Mouse (Mus musculus) G1E (cell line): ENCODE data around the gene Rabl6. TPM values are rescaled to one million over a fixed set of nuclear protein-coding genes. Genes with fewer than 3 reads are reported as not detected.
"Not testable (repeated sequence)": the region's sequence is repeated elsewhere in the genome, so short reads cannot be mapped to it uniquely, and the experiment has no call there.

Experiments used
- ATAC-seq: 2 replicates; pipeline ENCODE4 v1.8.0; 2016; ENCODE audit warnings: mild to moderate bottlenecking; ENCODE audit not compliant: insufficient number of reproducible peaks, poor library complexity, low FRiP score, severe bottlenecking; ENCODE audit errors: extremely low read depth
- DNase-seq: peaks from one replicate; pipeline ENCODE4 v3.0.0; 2012; ENCODE audit warnings: low spot score
- H3K27me3 ChIP-seq: 2 replicates; pipeline ENCODE4 v1.6.1; 2012; ENCODE audit warnings: mild to moderate bottlenecking, low read length, inconsistent platforms; ENCODE audit not compliant: insufficient read depth
- H3K36me3 ChIP-seq: replicated peaks from 2 replicates; pipeline ENCODE3; 2012; ENCODE audit warnings: mild to moderate bottlenecking, inconsistent platforms
- H3K4me1 ChIP-seq: 2 replicates; pipeline ENCODE4 v1.6.1; 2012; ENCODE audit warnings: low read depth, low read length, inconsistent platforms, mixed read lengths; ENCODE audit not compliant: insufficient read depth
- H3K4me3 ChIP-seq: 2 replicates; pipeline ENCODE4 v1.5.1; 2012; ENCODE audit warnings: low read depth, mild to moderate bottlenecking, inconsistent platforms, low read length, moderate library complexity, mixed read lengths
- H3K9me3 ChIP-seq: replicated peaks from 2 replicates; pipeline ENCODE4 v1.6.1; 2012; ENCODE audit warnings: inconsistent platforms
- CTCF ChIP-seq: IDR thresholded peaks from 2 replicates; pipeline ENCODE4 v1.5.1; 2012; ENCODE audit warnings: low read depth, low read length, inconsistent platforms, mixed read lengths
- GATA1 ChIP-seq: IDR thresholded peaks from 2 replicates; pipeline ENCODE4 v1.6.1; 2012; ENCODE audit warnings: borderline replicate concordance, low read length, inconsistent platforms, mixed read lengths
- GATA2 ChIP-seq: IDR thresholded peaks from 2 replicates; pipeline ENCODE4 v1.6.1; 2012; ENCODE audit warnings: low read depth, low read length, inconsistent platforms, borderline replicate concordance
- POLR2AphosphoS5 ChIP-seq: IDR thresholded peaks from 2 replicates; pipeline ENCODE4 v1.6.1; 2012; ENCODE audit warnings: low read depth, low read length, inconsistent platforms; ENCODE audit not compliant: insufficient replicate concordance
- TAL1 ChIP-seq: conservative IDR thresholded peaks from 2 replicates; pipeline ENCODE4 v1.6.1; 2012; ENCODE audit warnings: low read depth, low read length, inconsistent platforms, mixed read lengths
- polyA plus RNA-seq: library from polyadenylated mRNA; stranded (reverse); fragments of >175 nt; gene quantifications from 2 replicates; pipeline ENCODE4 v1.2.3, GENCODE M21; 2012
- total RNA-seq, 2 experiments: library from RNA; stranded (forward) in 1 of 2; stranded (reverse) in 1 of 2; fragments of 200-1000 nt in 1 of 2; fragments of >200 nt in 1 of 2; fragmentation: Nextera tagmentation in 1 of 2; gene quantifications; 2 replicates each; pipeline ENCODE4 v1.2.3; 2014 to 2017

The Rabl6 gene
- total and polyA plus RNA-seq, 3 experiments: 41.5 to 82.4 (median 74.9) TPM

- Histone ChIP-seq H3K4me1 (peaks cover 47% of the 10 kb centered on the region), H3K27me3 (no peaks in the 10 kb centered on the region), H3K9me3 (no peaks in the 10 kb centered on the region), H3K4me3 (peak within 1 kb of the TSS; percentile 93), H3K36me3 (peaks cover 41% of the 10 kb centered on the region)
- ATAC-seq (peak; percentile 87), DNase-seq (peak; percentile 100)
- TF ChIP-seq TAL1: no peak
- no peak for TF ChIP-seq GATA2
- TF ChIP-seq POLR2AphosphoS5: no peak
- no peak for TF ChIP-seq CTCF
- no peak for TF ChIP-seq GATA1
Measured at GRCm38 (mm10) chr2:25557221-25557963, 50.9 kb downstream of the Rabl6 start, which contains the start of gene Edf1. TSS of gene Edf1 (plus strand) at chr2:25557847.

GRCm38 (mm10) chr2:25556296-25556695 lies 52.0 kb downstream of the Rabl6 start:
- Histone ChIP-seq H3K4me1 (peaks cover 39% of the 10 kb centered on the region), H3K36me3 (peaks cover 30% of the 10 kb centered on the region), H3K9me3 (no peaks in the 10 kb centered on the region), H3K27me3 (no peaks in the 10 kb centered on the region), H3K4me3 (no peak overlapping the region)
- no peak for ATAC-seq
- no peak for DNase-seq
- TF ChIP-seq GATA1: no peak
- no peak for TF ChIP-seq POLR2AphosphoS5
- TF ChIP-seq TAL1: no peak
- TF ChIP-seq GATA2: no peak
- TF ChIP-seq CTCF: no peak

- ATAC-seq, H3K4me3 ChIP-seq, DNase-seq: not testable (repeated sequence)
Measured at GRCm38 (mm10) chr2:25555479-25555878, 52.8 kb downstream of the Rabl6 start.

GRCm38 (mm10) chr2:25553171-25553786 lies 55.0 kb downstream of the Rabl6 start:
- not testable (repeated sequence) for H3K9me3 ChIP-seq, ATAC-seq, DNase-seq, H3K27me3 ChIP-seq, H3K4me3 ChIP-seq, H3K36me3 ChIP-seq
- peaks cover 30% of the 10 kb centered on the region for H3K4me1 ChIP-seq

More at GRCm38 (mm10) chr2:25555479-25555878, 52.8 kb downstream of the Rabl6 start:
- H3K9me3 ChIP-seq, H3K27me3 ChIP-seq: not testable (repeated sequence)
- Histone ChIP-seq H3K36me3 (peaks cover 22% of the 10 kb centered on the region), H3K4me1 (peaks cover 37% of the 10 kb centered on the region)

GRCm38 (mm10) chr2:25551186-25551585 lies 57.1 kb downstream of the Rabl6 start:
- Histone ChIP-seq H3K36me3 (no peaks in the 10 kb centered on the region), H3K27me3 (peaks cover 5% of the 10 kb centered on the region; the same call in 1 of the 2 replicates), H3K9me3 (no peaks in the 10 kb centered on the region), H3K4me3 (no peak overlapping the region), H3K4me1 (peaks cover 25% of the 10 kb centered on the region)
- DNase-seq: no peak
- no peak for ATAC-seq
- TF ChIP-seq TAL1: no peak
- TF ChIP-seq GATA2: no peak
- no peak for TF ChIP-seq CTCF
- no peak for TF ChIP-seq POLR2AphosphoS5
- no peak for TF ChIP-seq GATA1

- ATAC-seq (no peak), DNase-seq (no peak)
- Histone ChIP-seq H3K4me1 (peaks cover 42% of the 10 kb centered on the region), H3K27me3 (peaks cover 5% of the 10 kb centered on the region; the same call in 1 of the 2 replicates), H3K9me3 (no peaks in the 10 kb centered on the region), H3K36me3 (peaks cover 12% of the 10 kb centered on the region), H3K4me3 (no peak overlapping the region)
- TF ChIP-seq TAL1: no peak
- no peak for TF ChIP-seq GATA2
- no peak for TF ChIP-seq GATA1
- no peak for TF ChIP-seq CTCF
- no peak for TF ChIP-seq POLR2AphosphoS5
Measured at GRCm38 (mm10) chr2:25549021-25549991, 59.0 kb downstream of the Rabl6 start.
